Mouse (Mus musculus): ENCODE measurements around the gene Gtf3c3. TPM values are rescaled to one million over a fixed set of nuclear protein-coding genes. Genes with fewer than 3 reads are reported as not detected.

Gene Gtf3c3
- 2.7 TPM for polyA plus RNA-seq (2015; fragmentation: Illumina TruSeq; extraction: RNeasy Lipid Tissue Mini Kit (QIAGEN cat#74804); ENCODE audit: insufficient read depth, low read depth, low replicate concordance)

GRCm38 (mm10) chr1:54438340-54439079 lies at the start of gene Gtf3c3:
Gene Gtf3c3 (minus strand): TSS chr1:54438971.

Other genes starting within 250 kb of the Gtf3c3 start
- gene Hecw2, start 243.8 kb downstream of the Gtf3c3 start, polyA plus RNA-seq (2015; fragmentation: Illumina TruSeq; extraction: RNeasy Lipid Tissue Mini Kit (QIAGEN cat#74804); ENCODE audit: insufficient read depth, low read depth, low replicate concordance): 2.6 TPM
- not detected for gene Ccdc150, start 188.3 kb downstream of the Gtf3c3 start, polyA plus RNA-seq (2015; fragmentation: Illumina TruSeq; extraction: RNeasy Lipid Tissue Mini Kit (QIAGEN cat#74804); ENCODE audit: insufficient read depth, low read depth, low replicate concordance)
- 1.1 TPM for gene Pgap1, start 118.7 kb upstream of the Gtf3c3 start, polyA plus RNA-seq (2015; fragmentation: Illumina TruSeq; extraction: RNeasy Lipid Tissue Mini Kit (QIAGEN cat#74804); ENCODE audit: insufficient read depth, low read depth, low replicate concordance)